Mouse (Mus musculus): ENCODE data around the gene Tmtc4. TPM values are rescaled to one million over a fixed set of nuclear protein-coding genes. Genes with fewer than 3 reads are reported as not detected.

Gene Tmtc4
- polyA plus RNA-seq, 1 experiment from 2014 or later = 39.8 TPM

DNA sequence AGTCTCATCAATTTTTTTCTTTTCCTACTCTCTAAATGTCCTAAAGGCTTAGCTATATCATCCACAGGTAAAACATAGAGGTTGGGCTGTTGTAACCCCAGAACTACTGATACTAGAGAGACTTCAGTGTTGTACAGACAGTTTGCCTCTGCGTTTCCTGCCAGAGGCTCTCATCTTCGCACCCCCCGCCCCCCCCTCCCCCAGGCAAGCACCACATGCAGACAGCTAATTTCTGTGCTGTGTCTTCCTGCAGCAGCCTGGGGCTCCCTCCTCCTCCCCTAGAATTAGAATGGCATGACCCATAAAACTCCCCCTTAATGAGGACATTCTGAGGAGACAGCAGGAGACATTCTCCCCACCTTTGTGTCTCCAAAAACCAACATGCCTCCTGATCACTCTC, 17.6 kb upstream of the Tmtc4 start:
- H3K27me3 ChIP-seq (ENCODE audit: control insufficient read depth, insufficient read depth, low read length) = no peaks in the 10 kb centered on the region
- H3K4me1 ChIP-seq (ENCODE audit: control insufficient read depth, insufficient read depth, low read length) = no peaks in the 10 kb centered on the region
- WGBS = 75% methylated on average over 3 of the region's 3 CpGs
- H3K27ac ChIP-seq (ENCODE audit: low read depth, low read length) = no peak overlapping the region
- H3K4me2 ChIP-seq = no peak overlapping the region
- H3K4me3 ChIP-seq (ENCODE audit: low read depth, low read length) = no peak overlapping the region
- H3K9me3 ChIP-seq (ENCODE audit: control insufficient read depth, low read length) = no peaks in the 10 kb centered on the region
- no peaks in the 10 kb centered on the region for H3K36me3 ChIP-seq (ENCODE audit: control insufficient read depth, insufficient read depth, low read length)
- no peak for ATAC-seq (ENCODE audit: low FRiP score)
- no peak overlapping the region for H3K9ac ChIP-seq (ENCODE audit: low read length)
- no peak for DNase-seq (ENCODE audit: low spot score, missing footprints)

DNA sequence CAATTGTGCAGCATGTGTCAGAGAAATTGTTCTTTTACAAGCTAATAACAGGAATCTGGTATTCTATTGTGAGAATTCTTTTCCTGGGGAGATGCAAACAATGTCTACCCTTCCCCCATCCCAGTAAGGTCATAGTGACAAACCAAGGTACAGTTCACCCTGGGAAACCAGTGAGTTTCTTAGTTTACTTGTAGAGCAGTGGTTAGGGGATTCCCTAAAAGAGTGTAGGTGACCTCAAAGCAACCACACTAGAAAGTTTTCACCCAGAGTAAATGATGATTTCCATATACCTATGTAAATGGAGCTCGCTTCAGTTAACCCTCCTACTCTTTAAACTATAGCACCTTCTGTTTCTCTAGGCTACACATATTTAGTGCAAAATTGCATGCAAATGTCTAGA, 13.6 kb upstream of the Tmtc4 start:
- 88% methylated on average over 1 of the region's 1 CpGs for WGBS
- H3K36me3 ChIP-seq (ENCODE audit: control insufficient read depth, insufficient read depth, low read length) = no peaks in the 10 kb centered on the region
- no peak for DNase-seq (ENCODE audit: low spot score, missing footprints)
- ATAC-seq (ENCODE audit: low FRiP score) = no peak
- no peak overlapping the region for H3K9ac ChIP-seq (ENCODE audit: low read length)
- H3K9me3 ChIP-seq (ENCODE audit: control insufficient read depth, low read length) = no peaks in the 10 kb centered on the region
- H3K4me1 ChIP-seq (ENCODE audit: control insufficient read depth, insufficient read depth, low read length) = no peaks in the 10 kb centered on the region
- no peaks in the 10 kb centered on the region for H3K27me3 ChIP-seq (ENCODE audit: control insufficient read depth, insufficient read depth, low read length)
- no peak overlapping the region for H3K4me3 ChIP-seq (ENCODE audit: low read depth, low read length)
- no peak overlapping the region for H3K27ac ChIP-seq (ENCODE audit: low read depth, low read length)
- H3K4me2 ChIP-seq = no peak overlapping the region

DNA sequence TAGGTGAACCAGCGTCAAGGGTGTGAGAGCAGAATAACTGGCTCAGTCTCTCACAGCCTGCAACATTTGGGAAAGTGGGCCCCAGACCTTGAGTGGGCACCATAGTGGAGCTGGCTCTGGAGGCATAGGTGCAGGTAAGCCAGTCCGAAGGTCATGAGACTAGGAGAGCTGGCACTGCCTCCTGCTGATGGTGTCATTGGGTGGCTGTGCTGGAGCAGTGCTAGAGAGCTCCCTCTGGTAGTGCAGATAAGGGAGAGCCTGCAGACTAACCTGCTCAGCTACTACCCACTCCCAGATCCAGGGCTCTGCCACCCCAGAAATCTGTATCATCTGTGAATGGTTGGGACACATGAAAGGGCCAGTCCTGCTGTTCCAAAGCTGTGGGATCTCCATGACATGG, 10.1 kb upstream of the Tmtc4 start:
- 0 out of 2 replicates have a peak, but pooled peaks have one; percentile 27 for ATAC-seq (ENCODE audit: low FRiP score)
- H3K27ac ChIP-seq (ENCODE audit: low read depth, low read length) = no peak overlapping the region
- WGBS = 83% methylated on average over 2 of the region's 2 CpGs
- no peaks in the 10 kb centered on the region for H3K9me3 ChIP-seq (ENCODE audit: control insufficient read depth, low read length)
- H3K27me3 ChIP-seq (ENCODE audit: control insufficient read depth, insufficient read depth, low read length) = no peaks in the 10 kb centered on the region
- H3K36me3 ChIP-seq (ENCODE audit: control insufficient read depth, insufficient read depth, low read length) = no peaks in the 10 kb centered on the region
- DNase-seq (ENCODE audit: low spot score, missing footprints) = no peak
- H3K9ac ChIP-seq (ENCODE audit: low read length) = no peak overlapping the region
- no peak overlapping the region for H3K4me2 ChIP-seq
- H3K4me1 ChIP-seq (ENCODE audit: control insufficient read depth, insufficient read depth, low read length) = no peaks in the 10 kb centered on the region
- H3K4me3 ChIP-seq (ENCODE audit: low read depth, low read length) = no peak overlapping the region

DNA sequence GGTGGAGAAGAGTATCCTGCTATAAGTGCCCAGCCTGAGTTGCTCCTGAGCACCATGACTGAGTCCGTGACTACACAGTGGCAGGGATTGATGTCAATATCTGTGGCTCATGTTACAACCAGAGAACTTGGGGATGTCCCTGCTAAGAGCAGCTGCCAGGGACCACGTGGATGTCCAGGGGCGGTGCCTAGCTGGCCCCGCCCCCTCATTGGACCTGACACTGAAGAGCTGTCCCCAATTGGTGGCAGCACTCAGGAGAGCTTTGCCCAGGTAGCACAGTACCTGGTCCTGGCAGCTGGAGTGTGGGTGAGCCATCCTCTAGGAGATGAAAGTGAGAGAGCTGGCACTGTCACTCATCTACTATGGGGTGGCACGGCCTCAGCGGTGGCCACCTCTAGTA, 9.1 kb upstream of the Tmtc4 start:
- Histone ChIP-seq H3K4me1 (ENCODE audit: control insufficient read depth, insufficient read depth, low read length) (no peaks in the 10 kb centered on the region), H3K27ac (ENCODE audit: low read depth, low read length) (no peak overlapping the region), H3K4me3 (ENCODE audit: low read depth, low read length) (no peak overlapping the region), H3K9me3 (ENCODE audit: control insufficient read depth, low read length) (no peaks in the 10 kb centered on the region), H3K36me3 (ENCODE audit: control insufficient read depth, insufficient read depth, low read length) (no peaks in the 10 kb centered on the region), H3K9ac (ENCODE audit: low read length) (no peak overlapping the region), H3K27me3 (ENCODE audit: control insufficient read depth, insufficient read depth, low read length) (no peaks in the 10 kb centered on the region), H3K4me2 (no peak overlapping the region)
- ATAC-seq (ENCODE audit: low FRiP score) = no peak
- WGBS = 62% methylated on average over 6 of the region's 6 CpGs
- DNase-seq (ENCODE audit: low spot score, missing footprints) = no peak

DNA sequence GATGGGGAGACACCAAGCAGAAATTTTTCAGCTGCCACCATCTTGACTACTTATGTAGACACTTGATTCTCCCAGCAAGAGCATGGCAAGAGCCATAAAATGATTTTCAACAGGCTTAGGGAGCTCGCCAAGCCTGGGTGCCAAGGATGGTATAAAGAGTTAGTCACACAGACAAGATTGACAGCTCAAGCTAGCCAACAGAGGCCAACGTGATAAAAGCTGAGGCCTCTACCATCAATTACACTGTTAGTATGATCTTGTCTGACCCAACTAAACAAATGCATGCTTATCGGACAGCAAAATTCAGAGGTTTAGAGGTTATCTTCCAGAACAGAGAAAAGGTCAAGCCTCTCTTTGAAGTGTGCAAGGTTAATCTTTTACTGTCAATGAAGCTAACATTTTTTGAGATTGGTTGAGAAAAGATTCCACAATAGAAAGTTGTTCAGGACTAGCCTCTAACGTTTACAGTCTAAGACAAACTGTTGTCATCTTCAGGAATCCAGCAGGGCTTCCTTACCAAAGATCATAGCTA, 6.8 kb upstream of the Tmtc4 start:
- H3K9me3 ChIP-seq (ENCODE audit: control insufficient read depth, low read length) = no peaks in the 10 kb centered on the region
- DNase-seq (ENCODE audit: low spot score, missing footprints) (no peak), ATAC-seq (ENCODE audit: low FRiP score) (no peak)
- H3K4me3 ChIP-seq (ENCODE audit: low read depth, low read length) = no peak overlapping the region
- H3K9ac ChIP-seq (ENCODE audit: low read length) = no peak overlapping the region
- no peaks in the 10 kb centered on the region for H3K36me3 ChIP-seq (ENCODE audit: control insufficient read depth, insufficient read depth, low read length)
- H3K4me1 ChIP-seq (ENCODE audit: control insufficient read depth, insufficient read depth, low read length) = no peaks in the 10 kb centered on the region
- 79% methylated on average over 4 of the region's 4 CpGs for WGBS
- no peak overlapping the region for H3K27ac ChIP-seq (ENCODE audit: low read depth, low read length)
- H3K27me3 ChIP-seq (ENCODE audit: control insufficient read depth, insufficient read depth, low read length) = no peaks in the 10 kb centered on the region
- no peak overlapping the region for H3K4me2 ChIP-seq

DNA sequence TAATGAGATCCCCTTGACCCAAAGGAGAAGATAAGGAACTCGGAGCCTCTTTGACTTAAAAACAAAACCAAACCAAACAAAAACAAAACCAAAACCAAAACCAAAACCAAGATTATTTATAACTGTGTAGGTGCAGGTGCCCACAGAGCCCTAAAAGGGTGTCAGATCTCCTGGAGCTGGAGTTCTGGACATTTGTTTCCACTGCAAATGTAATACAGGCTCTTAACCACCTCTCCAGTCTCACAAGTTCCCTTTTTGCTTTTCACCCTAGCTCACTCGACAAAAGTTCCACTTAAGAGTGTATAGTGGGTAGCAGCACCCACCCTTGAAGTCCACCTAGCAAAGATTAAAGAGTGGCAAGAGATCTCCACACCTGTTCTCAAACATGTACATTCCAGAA, 2.6 kb upstream of the Tmtc4 start:
- ATAC-seq (ENCODE audit: low FRiP score) = no peak
- Histone ChIP-seq H3K9ac (ENCODE audit: low read length) (no peak overlapping the region), H3K4me3 (ENCODE audit: low read depth, low read length) (no peak overlapping the region), H3K36me3 (ENCODE audit: control insufficient read depth, insufficient read depth, low read length) (no peaks in the 10 kb centered on the region), H3K27ac (ENCODE audit: low read depth, low read length) (no peak overlapping the region), H3K27me3 (ENCODE audit: control insufficient read depth, insufficient read depth, low read length) (no peaks in the 10 kb centered on the region), H3K4me2 (no peak overlapping the region), H3K9me3 (ENCODE audit: control insufficient read depth, low read length) (no peaks in the 10 kb centered on the region), H3K4me1 (ENCODE audit: control insufficient read depth, insufficient read depth, low read length) (peaks cover 14% of the 10 kb centered on the region)
- peak; percentile 41 for DNase-seq (ENCODE audit: low spot score, missing footprints)
- 74% methylated on average over 2 of the region's 2 CpGs for WGBS

DNA sequence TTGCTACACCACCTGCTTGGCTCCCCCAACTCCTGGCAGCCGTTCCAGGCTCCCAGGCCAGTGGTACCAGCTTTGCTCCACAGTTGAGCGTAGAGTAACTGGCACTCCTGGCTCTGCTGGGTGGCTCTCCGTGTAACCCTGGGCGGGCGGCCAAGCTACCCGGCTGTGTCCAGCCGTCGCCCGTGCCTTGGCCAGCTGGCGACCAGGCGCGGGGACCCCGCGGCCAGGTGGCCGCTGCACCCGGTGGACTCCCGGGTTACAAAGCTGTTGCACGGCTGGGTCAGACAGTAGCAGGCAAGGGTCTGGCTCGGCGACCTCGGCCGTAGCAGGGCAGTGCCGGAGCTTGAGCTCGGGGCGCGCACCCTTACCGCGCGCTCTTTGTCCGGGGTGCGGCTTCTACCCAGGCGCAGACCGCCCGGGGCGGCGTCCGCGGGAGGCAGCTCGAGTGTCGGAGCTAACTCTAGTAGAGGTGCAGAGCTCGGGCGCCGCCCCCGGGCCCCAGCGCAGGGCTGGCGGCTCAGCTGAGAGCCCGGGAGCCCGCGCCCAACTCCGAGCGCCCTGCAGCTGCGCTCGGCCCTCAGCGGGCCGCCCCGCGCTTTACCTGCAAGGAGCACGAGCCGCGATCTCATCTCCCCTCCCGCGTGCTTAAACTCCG, 1.1 kb downstream of the Tmtc4 start:
- H3K4me2 ChIP-seq = peak overlapping the region; percentile 90
- H3K9ac ChIP-seq (ENCODE audit: low read length) = peak overlapping the region; percentile 78
- under 1% methylated on average over 40 of the region's 63 CpGs for WGBS
- ATAC-seq (ENCODE audit: low FRiP score) = peak; percentile 84; the same call in 1 of the 2 replicates
- H3K36me3 ChIP-seq (ENCODE audit: control insufficient read depth, insufficient read depth, low read length) = no peaks in the 10 kb centered on the region
- peak; percentile 98 for DNase-seq (ENCODE audit: low spot score, missing footprints)
- peak overlapping the region; percentile 66 for H3K4me3 ChIP-seq (ENCODE audit: low read depth, low read length)
- peaks cover 16% of the 10 kb centered on the region for H3K4me1 ChIP-seq (ENCODE audit: control insufficient read depth, insufficient read depth, low read length)
- H3K27me3 ChIP-seq (ENCODE audit: control insufficient read depth, insufficient read depth, low read length) = no peaks in the 10 kb centered on the region
- no peaks in the 10 kb centered on the region for H3K9me3 ChIP-seq (ENCODE audit: control insufficient read depth, low read length)
- H3K27ac ChIP-seq (ENCODE audit: low read depth, low read length) = peak overlapping the region; percentile 67

DNA sequence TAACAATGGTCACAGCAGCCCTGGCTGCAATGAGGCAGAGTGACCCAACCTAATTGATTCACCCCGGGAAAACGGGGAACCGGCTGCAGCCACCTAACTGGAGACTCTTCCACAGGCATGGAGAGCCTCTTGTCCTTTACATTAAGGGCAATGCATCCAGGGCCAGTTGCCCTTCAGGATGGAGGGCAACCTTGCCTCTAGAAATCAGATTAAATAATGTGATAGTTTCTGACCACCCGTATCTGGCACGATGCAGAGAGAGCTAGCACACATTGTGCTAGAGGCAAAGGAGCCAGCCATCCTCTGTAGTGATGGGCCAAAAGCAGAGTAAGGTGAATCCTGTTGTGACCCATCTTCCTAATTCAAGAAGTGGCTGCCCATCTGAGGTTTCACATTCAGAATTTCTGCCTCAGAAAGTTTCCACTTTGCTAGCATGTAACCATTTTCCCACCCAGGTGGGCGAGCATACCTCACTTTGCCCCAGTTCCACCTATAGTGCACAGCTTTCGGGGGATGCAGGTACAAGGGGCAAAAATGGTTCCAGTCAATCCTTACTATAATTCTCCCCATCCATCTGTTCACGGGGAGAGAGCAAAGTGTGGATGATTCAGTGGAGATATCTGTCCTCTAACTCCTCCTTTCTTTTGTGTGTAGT, 1.9 kb downstream of the Tmtc4 start:
- Histone ChIP-seq H3K27ac (ENCODE audit: low read depth, low read length) (no peak overlapping the region), H3K9ac (ENCODE audit: low read length) (peak overlapping the region; percentile 78), H3K9me3 (ENCODE audit: control insufficient read depth, low read length) (no peaks in the 10 kb centered on the region), H3K36me3 (ENCODE audit: control insufficient read depth, insufficient read depth, low read length) (no peaks in the 10 kb centered on the region), H3K27me3 (ENCODE audit: control insufficient read depth, insufficient read depth, low read length) (no peaks in the 10 kb centered on the region), H3K4me1 (ENCODE audit: control insufficient read depth, insufficient read depth, low read length) (peaks cover 16% of the 10 kb centered on the region), H3K4me2 (peak overlapping the region; percentile 90), H3K4me3 (ENCODE audit: low read depth, low read length) (peak overlapping the region; percentile 66)
- WGBS = 28% methylated on average over 8 of the region's 8 CpGs
- ATAC-seq (ENCODE audit: low FRiP score) (no peak), DNase-seq (ENCODE audit: low spot score, missing footprints) (no peak)

DNA sequence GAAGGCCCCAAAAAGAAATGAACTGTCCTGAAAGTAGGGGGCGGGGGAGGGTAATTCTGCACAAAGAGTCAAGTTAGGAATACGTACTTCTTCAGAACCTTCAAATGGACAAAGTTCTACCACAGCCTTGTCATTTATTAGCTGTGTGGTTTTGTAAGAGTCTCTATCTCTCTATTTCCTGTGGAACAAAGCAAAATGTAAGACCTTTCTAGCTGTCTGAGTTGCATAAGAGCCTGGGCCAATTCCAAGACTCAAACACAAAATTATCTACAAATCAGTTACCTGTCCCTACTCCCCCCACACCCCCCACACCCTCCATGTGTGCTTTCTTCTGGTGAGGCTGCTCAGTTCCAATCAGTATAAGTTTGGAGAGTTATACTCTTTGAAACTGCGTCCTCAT, 5.0 kb downstream of the Tmtc4 start:
- Histone ChIP-seq H3K4me3 (ENCODE audit: low read depth, low read length) (no peak overlapping the region), H3K4me1 (ENCODE audit: control insufficient read depth, insufficient read depth, low read length) (peaks cover 12% of the 10 kb centered on the region), H3K4me2 (no peak overlapping the region), H3K36me3 (ENCODE audit: control insufficient read depth, insufficient read depth, low read length) (no peaks in the 10 kb centered on the region), H3K9me3 (ENCODE audit: control insufficient read depth, low read length) (no peaks in the 10 kb centered on the region), H3K27ac (ENCODE audit: low read depth, low read length) (no peak overlapping the region), H3K9ac (ENCODE audit: low read length) (no peak overlapping the region), H3K27me3 (ENCODE audit: control insufficient read depth, insufficient read depth, low read length) (no peaks in the 10 kb centered on the region)
- ATAC-seq (ENCODE audit: low FRiP score) (no peak), DNase-seq (ENCODE audit: low spot score, missing footprints) (peak; percentile 49)
- WGBS = 86% methylated on average over 3 of the region's 3 CpGs
